12 mouse cellular contexts compared by ENCODE assay signal in the genomic region with DNA sequence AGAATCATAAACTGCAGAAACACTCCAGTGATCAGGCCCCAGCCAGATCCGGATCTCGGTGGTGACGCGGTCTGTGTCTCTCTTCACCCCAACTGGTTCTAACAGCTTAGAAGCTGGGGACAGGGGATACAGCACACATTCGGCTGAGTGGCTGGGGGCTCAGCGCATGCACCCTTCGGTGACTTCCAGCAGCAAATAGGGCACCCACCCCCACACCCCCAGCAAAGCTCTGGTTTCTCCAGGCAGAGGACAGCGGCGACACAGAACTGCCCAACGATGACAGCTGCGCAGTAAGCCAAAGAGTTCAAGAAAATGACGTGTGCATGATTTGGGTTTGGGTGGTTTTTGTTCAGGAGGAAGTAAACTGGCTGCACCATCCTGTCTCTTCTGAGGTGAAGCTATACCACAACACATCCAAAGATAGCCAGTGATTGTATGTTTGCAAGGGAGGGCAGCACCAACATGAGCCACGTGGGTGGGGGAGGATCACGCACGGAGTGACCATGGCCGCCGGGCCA.
DNase-seq lines count a peak whose midpoint lies in the region; ATAC-seq and TF ChIP-seq lines count a peak whose summit lies in the region.
"Had no signal": no experiment of that assay in that cellular context is flagged by ENCODE, and none has a peak within 500 bp of the region (broad histone marks: within the 10 kb centered on the region; RNA-seq: fewer than 3 reads in every experiment).

No protein-coding gene starts in this region.

- H3K9me3 ChIP-seq in kidney, postnatal 0 days (replicated peaks; ENCODE audit: low read length) = no peaks in the 10 kb centered on the region
- H3K9me3 ChIP-seq: liver, embryonic 15.5 days had no signal

- peak overlapping the region; percentile 82 for H3K27ac ChIP-seq in kidney, postnatal 0 days
- H3K27ac ChIP-seq: gastrocnemius, adult 2 months had no signal

- peaks cover 30% of the 10 kb centered on the region for H3K4me1 ChIP-seq in kidney, postnatal 0 days (replicated peaks; ENCODE audit: insufficient read depth, low read length)

- 75% methylated on average over 17 of the region's 17 CpGs for WGBS in kidney, postnatal 0 days

- H3K27me3 ChIP-seq in kidney, postnatal 0 days (ENCODE audit: insufficient read depth, low read length) = no peaks in the 10 kb centered on the region
- H3K27me3 ChIP-seq: liver, embryonic 15.5 days had no signal

- no peak overlapping the region for H3K4me3 ChIP-seq in kidney, postnatal 0 days (replicated peaks; ENCODE audit: low read depth, low read length)
- H3K4me3 ChIP-seq: gastrocnemius, adult 2 months; liver, embryonic 15.5 days had no signal

- no peak for DNase-seq in kidney, postnatal 0 days (ENCODE audit: low spot score)
- DNase-seq in kidney, postnatal 14 days = no peak
- peak; percentile 65 for DNase-seq in CD4-positive helper T cell, adult 2 months (ENCODE audit: low read depth, low spot score)
- DNase-seq in lung, adult 18-20 months = no peak
- DNase-seq in layer of hippocampus, adult 9-11 months = no peak
- DNase-seq: cerebellum, adult 11 months; gastrocnemius, adult 2 months; heart, postnatal 10 days; right cerebral cortex, postnatal 4 days had no signal

- TF ChIP-seq CTCF in kidney, postnatal 0 days (IDR thresholded peaks at IDR 0.05; ENCODE audit: low read depth) = no peak

- H3K4me2 ChIP-seq in kidney, postnatal 0 days (ENCODE audit: low read length) = no peak overlapping the region
- H3K4me2 ChIP-seq: liver, embryonic 15.5 days had no signal

- peak; percentile 26; the same call in 1 of the 2 replicates for ATAC-seq in kidney, postnatal 0 days (replicated peaks; ENCODE audit: low FRiP score, low read depth)
- ATAC-seq in CD4-positive, CD25-positive, alpha-beta regulatory T cell, adult 4 months = peak; percentile 87
- peak; percentile 50 for ATAC-seq in megakaryocyte, adult 5-6 weeks (ENCODE audit: poor library complexity, severe bottlenecking)

- no peaks in the 10 kb centered on the region for H3K36me3 ChIP-seq in kidney, postnatal 0 days (ENCODE audit: insufficient read depth, low read length)

- H3K9ac ChIP-seq in kidney, postnatal 0 days (ENCODE audit: low read depth, low read length) = no peak overlapping the region
- H3K9ac ChIP-seq: liver, embryonic 15.5 days had no signal

Comparison
In these comparisons a context has a peak if more than half of its experiments do, and no peak if none do; other contexts are left out.
1. ATAC-seq: peak in every context shown above with its lines; median percentile 87 in CD4-positive, CD25-positive, alpha-beta regulatory T cell, adult 4 months; 50 in megakaryocyte, adult 5-6 weeks; 26 in kidney, postnatal 0 days.